Mouse (Mus musculus) CD4-positive, CD25-positive, alpha-beta regulatory T cell (primary cell): ENCODE measurements around the gene Eef1a2. TPM values are rescaled to one million over a fixed set of nuclear protein-coding genes. Genes with fewer than 3 reads are reported as not detected.

Source experiments
- polyA plus RNA-seq: library from polyadenylated mRNA; unstranded; fragments of 100-300 nt; shearing (Covaris generic); gene quantifications from one replicate; pipeline ENCODE4 v1.2.1, GENCODE M21; 2017

The Eef1a2 gene
- not detected for polyA plus RNA-seq

DNA sequence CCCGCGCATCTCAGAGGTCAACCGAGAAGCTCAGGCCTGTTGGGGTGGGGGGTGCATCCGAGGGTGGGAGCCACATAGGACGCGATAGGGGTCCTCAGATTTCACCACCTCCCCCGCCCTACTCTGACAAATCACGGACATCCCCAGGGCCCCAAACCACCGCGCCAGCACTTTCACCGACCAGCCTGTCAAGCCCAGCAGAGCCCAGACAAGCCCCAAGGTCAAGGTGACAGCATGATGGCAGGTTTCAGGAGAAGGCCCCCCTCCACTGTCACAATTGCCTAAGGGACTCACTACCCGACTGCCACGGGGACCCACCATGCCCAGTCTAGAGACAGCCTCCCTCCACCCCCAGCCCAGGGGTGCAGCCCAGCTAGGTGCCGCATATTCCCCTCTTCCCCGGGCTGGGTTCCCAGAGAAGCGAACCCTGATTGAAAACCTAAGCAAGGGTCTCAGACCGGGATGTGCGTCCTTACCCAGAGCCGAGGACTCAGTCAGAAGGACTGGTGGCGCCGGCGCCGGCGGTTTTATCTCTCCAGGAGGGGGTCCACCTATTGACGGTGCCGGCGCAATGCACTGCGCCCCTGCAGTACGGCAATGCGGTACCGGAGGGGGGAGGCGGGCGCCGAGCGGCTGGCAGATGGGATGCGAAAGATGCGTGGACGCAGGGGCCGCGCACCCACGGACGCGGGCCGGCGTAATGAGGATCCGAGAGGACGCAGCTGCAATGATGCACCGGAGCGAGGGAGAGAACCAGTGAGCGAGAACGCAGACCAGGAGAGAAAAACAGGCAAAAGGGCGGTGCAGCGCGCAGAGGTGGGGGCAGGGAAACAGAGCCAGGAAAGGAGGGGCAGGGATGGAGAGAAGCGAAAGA is at the start of gene Eef1a2:
Gene Eef1a2, minus strand, starts transcription at position 767 of the 874 bp plus-strand sequence.

DNA sequence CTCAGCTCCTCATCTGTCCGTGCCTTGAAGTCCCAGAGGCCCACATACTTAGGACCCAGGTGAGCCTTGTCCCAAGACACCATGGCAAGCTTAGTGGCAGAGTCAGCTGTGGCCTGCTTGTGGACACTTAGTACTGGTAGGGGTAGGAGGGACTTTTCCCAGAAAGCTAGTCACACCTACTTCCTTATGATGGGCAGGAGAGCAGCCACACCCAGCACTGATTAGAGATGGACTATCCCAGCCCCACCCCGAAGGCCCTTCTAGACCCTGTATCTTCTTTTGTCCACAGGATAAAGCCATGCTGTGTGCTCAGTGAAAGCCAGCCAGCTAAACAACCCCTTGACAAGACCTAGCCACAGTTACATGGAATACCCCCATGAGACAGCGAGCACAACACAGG is 45.6 kb upstream of the Eef1a2 start, which contains the start of gene Ptk6:
Gene Ptk6, minus strand, starts transcription at position 368 of the 400 bp plus-strand sequence.

GRCm38 (mm10) chr2:181187121-181188000 is 30.5 kb upstream of the Eef1a2 start, which contains the start of gene Ppdpf:
Gene Ppdpf, plus strand, starts transcription at chr2:181187247.

GRCm38 (mm10) chr2:181134591-181135445 is 22.0 kb downstream of the Eef1a2 start, which contains the start of gene Kcnq2:
Gene Kcnq2, minus strand, starts transcription at chr2:181135300.

Other genes with a start within 250 kb of the Eef1a2 start
- gene Ythdf1, start 236.1 kb downstream of the Eef1a2 start, polyA plus RNA-seq, result 78.8 TPM
- not detected for gene Birc7, start 228.0 kb downstream of the Eef1a2 start, polyA plus RNA-seq
- gene Nkain4, start 202.3 kb downstream of the Eef1a2 start, polyA plus RNA-seq, result not detected
- gene Arfgap1, start 189.8 kb downstream of the Eef1a2 start, polyA plus RNA-seq, result 75.0 TPM
- gene Col20a1, start 170.5 kb downstream of the Eef1a2 start, polyA plus RNA-seq, result 1.1 TPM
- not detected for gene Chrna4, start 113.5 kb downstream of the Eef1a2 start, polyA plus RNA-seq
- 0.07 TPM for gene Kcnq2, start 21.7 kb downstream of the Eef1a2 start, polyA plus RNA-seq
- gene Ppdpf, start 30.2 kb upstream of the Eef1a2 start, polyA plus RNA-seq, result 337 TPM
- not detected for gene Ptk6, start 45.8 kb upstream of the Eef1a2 start, polyA plus RNA-seq
- gene Srms, start 56.2 kb upstream of the Eef1a2 start, polyA plus RNA-seq, result 0.86 TPM
- 0.75 TPM for gene Fndc11, start 63.0 kb upstream of the Eef1a2 start, polyA plus RNA-seq
- gene Helz2, start 85.0 kb upstream of the Eef1a2 start, polyA plus RNA-seq, result 20.5 TPM
- 28.0 TPM for gene Gmeb2, start 131.0 kb upstream of the Eef1a2 start, polyA plus RNA-seq
- gene Stmn3, start 157.5 kb upstream of the Eef1a2 start, polyA plus RNA-seq, result not detected
- gene Rtel1, start 162.7 kb upstream of the Eef1a2 start, polyA plus RNA-seq, result 73.0 TPM
- gene Zgpat, start 207.9 kb upstream of the Eef1a2 start, polyA plus RNA-seq, result 105 TPM
- 131 TPM for gene Arfrp1, start 208.4 kb upstream of the Eef1a2 start, polyA plus RNA-seq
- gene Lime1, start 223.1 kb upstream of the Eef1a2 start, polyA plus RNA-seq, result 247 TPM